Mouse (Mus musculus) cerebellum, adult 9-10 months (tissue): ENCODE results near the gene Kctd13.
A peak's percentile ranks its signal among the peaks of the same experiment; 100 is the strongest.

ENCODE experiments used
- DNase-seq: peaks from one replicate; pipeline ENCODE4 v3.0.0; 2022

Gene Kctd13

DNA sequence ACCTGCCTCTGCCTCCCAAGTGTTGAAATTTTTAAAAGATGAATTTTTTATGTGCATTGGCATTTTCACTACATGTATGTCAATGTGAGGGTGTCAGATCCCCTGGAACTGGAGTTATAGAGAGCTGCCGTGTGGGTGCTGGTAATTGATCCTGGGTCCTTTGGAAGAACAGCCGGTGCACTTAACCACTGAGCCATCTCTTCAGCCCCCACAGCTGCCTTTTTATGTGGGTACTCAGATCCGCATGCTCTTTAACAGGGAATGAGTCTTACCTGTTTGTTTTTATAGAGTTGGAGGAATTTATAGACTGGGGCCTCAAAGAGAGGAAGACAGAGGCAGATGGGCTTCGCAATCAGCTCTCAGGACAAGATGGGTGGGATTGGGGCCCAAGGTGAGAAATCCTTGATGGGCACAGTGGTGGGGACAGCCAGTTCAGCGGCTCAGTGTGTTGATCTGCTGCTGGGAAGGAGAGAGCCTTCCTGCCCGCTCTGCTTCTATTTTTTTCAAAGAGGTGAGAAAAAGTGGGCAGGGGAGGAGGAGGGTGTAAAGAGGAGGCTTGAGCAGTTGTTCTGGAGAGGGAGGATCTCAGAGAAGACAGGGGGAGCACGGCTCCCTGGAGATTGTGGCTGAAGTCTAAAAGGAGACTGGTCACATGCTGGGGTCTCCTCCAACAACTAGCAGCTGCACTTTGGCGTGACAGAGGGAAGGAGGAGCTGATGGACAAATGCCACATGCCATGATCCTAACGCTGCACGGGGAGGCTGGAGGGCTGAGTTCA is 56.2 kb downstream of the Kctd13 start:
- DNase-seq, result no peak

GRCm38 (mm10) chr7:126986319-126986718 is 57.6 kb downstream of the Kctd13 start:
- peak; percentile 87 for DNase-seq

GRCm38 (mm10) chr7:126988816-126989215 is 60.1 kb downstream of the Kctd13 start:
- no peak for DNase-seq
